9 mouse cellular contexts compared by ENCODE assay signal in genomic region chr10:60985109-60985576, GRCm38 (mm10).
DNase-seq lines count a peak whose midpoint lies in the region; TF ChIP-seq lines count a peak whose summit lies in the region.
"Had no signal": no experiment of that assay in that cellular context is flagged by ENCODE, and none has a peak within 500 bp of the region (broad histone marks: within the 10 kb centered on the region; RNA-seq: fewer than 3 reads in every experiment).

No protein-coding gene starts in this region.

- no peaks in the 10 kb centered on the region for H3K4me1 ChIP-seq in cerebellum, adult 2 months (ENCODE audit: control insufficient read depth, insufficient read depth, low read length)
- H3K4me1 ChIP-seq: limb, embryonic 15.5 days had no signal

- H3K27me3 ChIP-seq in cerebellum, adult 2 months (ENCODE audit: control insufficient read depth, insufficient read depth, low read length), result no peaks in the 10 kb centered on the region
- H3K27me3 ChIP-seq: limb, embryonic 15.5 days had no signal

- no peak overlapping the region for H3K27ac ChIP-seq in cerebellum, adult 2 months (ENCODE audit: insufficient read depth, low read length)
- H3K27ac ChIP-seq: limb, embryonic 15.5 days had no signal

- 27% methylated on average over 10 of the region's 10 CpGs for WGBS in cerebellum, adult 2 months

- H3K4me3 ChIP-seq in cerebellum, adult 2 months (replicated peaks; ENCODE audit: insufficient read depth, low read depth, low read length), result no peak overlapping the region
- H3K4me3 ChIP-seq: limb, embryonic 15.5 days had no signal

- no peak for DNase-seq in cerebellum, adult 2 months
- DNase-seq in cerebellum, adult 9-11 months, result no peak
- peak; percentile 1 for DNase-seq in ovary, postnatal 14 days (ENCODE audit: low spot score)
- no peak for DNase-seq in ovary, postnatal 10 days (ENCODE audit: low spot score)
- peak; percentile 28 for DNase-seq in forelimb bud, embryonic 11.5 days (ENCODE audit: low read depth, low spot score)
- DNase-seq in mesoderm, embryonic 11.5 days (ENCODE audit: low read depth, low spot score), result peak; percentile 76
- no peak for DNase-seq in spleen, adult 18-20 months
- no peak for DNase-seq in spleen, postnatal 36 days (ENCODE audit: low spot score in 2 of 2)

- peak; percentile 20; the same call in 1 of the 2 replicates for TF ChIP-seq CTCF in cerebellum, adult 2 months (IDR thresholded peaks at IDR 0.05; ENCODE audit: borderline replicate concordance, insufficient read depth, low read depth, low read length)

- TF ChIP-seq POLR2A in cerebellum, adult 2 months (IDR thresholded peaks at IDR 0.05; ENCODE audit: borderline replicate concordance, insufficient read depth, low read length), result no peak

Comparison
In these comparisons a context has a peak if more than half of its experiments do, and no peak if none do; other contexts are left out.
1. DNase-seq: peak in ovary, postnatal 14 days (single experiment), forelimb bud, embryonic 11.5 days (single experiment) and mesoderm, embryonic 11.5 days (single experiment); none in cerebellum, adult 2 months (0 of 2), cerebellum, adult 9-11 months (single experiment), ovary, postnatal 10 days (single experiment), spleen, adult 18-20 months (0 of 2) and spleen, postnatal 36 days (0 of 2).